Comparison of ENCODE assay signal across 23 mouse cellular contexts in the genomic region with DNA sequence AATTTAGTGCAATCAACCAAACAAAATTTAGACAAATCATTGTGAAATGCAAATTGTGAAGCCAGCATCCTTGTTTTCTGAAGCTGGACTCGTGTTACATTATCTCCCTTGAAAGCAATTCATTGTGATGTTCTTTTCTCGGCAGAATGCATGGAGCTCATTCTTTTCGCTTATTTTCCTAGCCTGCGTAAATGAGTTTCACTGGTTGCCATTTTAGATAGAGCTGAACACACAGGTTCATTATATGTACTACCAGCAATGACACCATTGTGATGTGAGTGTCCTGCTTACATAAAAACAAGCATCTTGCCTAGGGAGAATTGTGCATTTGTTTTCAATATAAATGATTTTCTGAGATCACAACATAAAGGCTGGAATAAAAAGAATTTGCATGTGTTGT.
DNase-seq lines count a peak whose midpoint lies in the region; ATAC-seq and TF ChIP-seq lines count a peak whose summit lies in the region.
"Had no signal": no experiment of that assay in that cellular context is flagged by ENCODE, and none has a peak within 500 bp of the region (broad histone marks: within the 10 kb centered on the region; RNA-seq: fewer than 3 reads in every experiment).

No protein-coding gene starts in this region.

- H3K27me3 ChIP-seq in midbrain, embryonic 12.5 days: no peaks in the 10 kb centered on the region
- no peaks in the 10 kb centered on the region for H3K27me3 ChIP-seq in midbrain, embryonic 10.5 days (ENCODE audit: low read depth, poor library complexity, severe bottlenecking)
- no peaks in the 10 kb centered on the region for H3K27me3 ChIP-seq in forebrain, embryonic 16.5 days (replicated peaks; ENCODE audit: control insufficient read depth, insufficient read depth, low read length)
- no peaks in the 10 kb centered on the region for H3K27me3 ChIP-seq in hindbrain, embryonic 14.5 days (ENCODE audit: control insufficient read depth, insufficient read depth, low read length)
- H3K27me3 ChIP-seq in midbrain, postnatal 0 days (ENCODE audit: insufficient read depth, low read length): no peaks in the 10 kb centered on the region
- H3K27me3 ChIP-seq: embryonic facial prominence, embryonic 12.5 days; heart, embryonic 15.5 days; liver, embryonic 15.5 days; lung, embryonic 15.5 days; stomach, embryonic 15.5 days had no signal

- 41% methylated on average over 4 of the region's 4 CpGs for WGBS in midbrain, embryonic 12.5 days
- WGBS in midbrain, embryonic 10.5 days: 67% methylated on average over 4 of the region's 4 CpGs
- WGBS in forebrain, embryonic 16.5 days: 19% methylated on average over 4 of the region's 4 CpGs
- WGBS in hindbrain, embryonic 14.5 days: 22% methylated on average over 4 of the region's 4 CpGs
- 43% methylated on average over 4 of the region's 4 CpGs for WGBS in midbrain, postnatal 0 days

- no peak overlapping the region for H3K4me3 ChIP-seq in midbrain, embryonic 12.5 days
- H3K4me3 ChIP-seq in midbrain, embryonic 10.5 days: no peak overlapping the region
- H3K4me3 ChIP-seq in forebrain, embryonic 16.5 days (replicated peaks; ENCODE audit: low read length): no peak overlapping the region
- no peak overlapping the region for H3K4me3 ChIP-seq in hindbrain, embryonic 14.5 days (replicated peaks; ENCODE audit: low read length)
- H3K4me3 ChIP-seq in midbrain, postnatal 0 days (ENCODE audit: low read depth, low read length): no peak overlapping the region
- H3K4me3 ChIP-seq: embryonic facial prominence, embryonic 12.5 days; gastrocnemius, adult 2 months; heart, embryonic 15.5 days; limb, embryonic 10.5 days; liver, embryonic 15.5 days; lung, embryonic 15.5 days; stomach, embryonic 15.5 days had no signal

- no peak for DNase-seq in midbrain, embryonic 10.5 days (ENCODE audit: low spot score)
- DNase-seq in hindbrain, embryonic 14.5 days (ENCODE audit: low spot score): peak; percentile 41
- DNase-seq in midbrain, postnatal 0 days (ENCODE audit: low spot score): peak; percentile 4
- DNase-seq in spleen, adult 12 weeks (ENCODE audit: low spot score): no peak
- DNase-seq: adrenal gland, adult 2 months; cerebellum, adult 2 months; cerebellum, postnatal 25 days; gastrocnemius, adult 2 months; heart, postnatal 36 days; kidney, adult 2 months; kidney, postnatal 10 days; liver; lung, postnatal 4 days; thymus, postnatal 36 days had no signal

- H3K9me3 ChIP-seq in midbrain, embryonic 12.5 days: no peaks in the 10 kb centered on the region
- H3K9me3 ChIP-seq in midbrain, embryonic 10.5 days (replicated peaks): no peaks in the 10 kb centered on the region
- H3K9me3 ChIP-seq in forebrain, embryonic 16.5 days (ENCODE audit: control insufficient read depth, low read length): no peaks in the 10 kb centered on the region
- no peaks in the 10 kb centered on the region for H3K9me3 ChIP-seq in hindbrain, embryonic 14.5 days (ENCODE audit: control insufficient read depth, low read length)
- H3K9me3 ChIP-seq in midbrain, postnatal 0 days (ENCODE audit: low read length): no peaks in the 10 kb centered on the region
- H3K9me3 ChIP-seq: embryonic facial prominence, embryonic 12.5 days; heart, embryonic 15.5 days; limb, embryonic 10.5 days; liver, embryonic 15.5 days; lung, embryonic 15.5 days; stomach, embryonic 15.5 days had no signal

- H3K27ac ChIP-seq in midbrain, embryonic 12.5 days (replicated peaks): 0 out of 2 replicates have a peak overlapping the region, but pooled peaks have one; percentile 22
- H3K27ac ChIP-seq in midbrain, embryonic 10.5 days (replicated peaks): no peak overlapping the region
- H3K27ac ChIP-seq in forebrain, embryonic 16.5 days (ENCODE audit: low read length): no peak overlapping the region
- H3K27ac ChIP-seq in hindbrain, embryonic 14.5 days: peak overlapping the region; percentile 56
- H3K27ac ChIP-seq in midbrain, postnatal 0 days (ENCODE audit: low read depth, low read length): no peak overlapping the region
- H3K27ac ChIP-seq: embryonic facial prominence, embryonic 12.5 days; gastrocnemius, adult 2 months; heart, embryonic 15.5 days; limb, embryonic 10.5 days; liver, embryonic 15.5 days; lung, embryonic 15.5 days; stomach, embryonic 15.5 days had no signal

- no peak for ATAC-seq in midbrain, embryonic 12.5 days (ENCODE audit: low FRiP score, low read depth)
- peak; percentile 36; the same call in 1 of the 2 replicates for ATAC-seq in forebrain, embryonic 16.5 days
- ATAC-seq in hindbrain, embryonic 14.5 days (ENCODE audit: low FRiP score): no peak
- ATAC-seq in midbrain, postnatal 0 days (ENCODE audit: low FRiP score): no peak
- ATAC-seq in monocyte, adult 5-6 weeks (replicated peaks; ENCODE audit: insufficient number of reproducible peaks, low FRiP score, low TSS enrichment, poor library complexity, severe bottlenecking): no peak

- no peak for TF ChIP-seq CTCF in midbrain, postnatal 0 days (IDR thresholded peaks at IDR 0.05)

- H3K4me2 ChIP-seq in midbrain, embryonic 12.5 days (replicated peaks): no peak overlapping the region
- H3K4me2 ChIP-seq in forebrain, embryonic 16.5 days (ENCODE audit: low read length): no peak overlapping the region
- no peak overlapping the region for H3K4me2 ChIP-seq in hindbrain, embryonic 14.5 days (replicated peaks)
- H3K4me2 ChIP-seq in midbrain, postnatal 0 days (ENCODE audit: low read depth, low read length, poor library complexity, severe bottlenecking): no peak overlapping the region
- H3K4me2 ChIP-seq: embryonic facial prominence, embryonic 12.5 days; heart, embryonic 15.5 days; liver, embryonic 15.5 days; lung, embryonic 15.5 days; stomach, embryonic 15.5 days had no signal

- H3K36me3 ChIP-seq in midbrain, embryonic 12.5 days: no peaks in the 10 kb centered on the region
- no peaks in the 10 kb centered on the region for H3K36me3 ChIP-seq in midbrain, embryonic 10.5 days
- no peaks in the 10 kb centered on the region for H3K36me3 ChIP-seq in forebrain, embryonic 16.5 days (ENCODE audit: control insufficient read depth, insufficient read depth)
- H3K36me3 ChIP-seq in hindbrain, embryonic 14.5 days (replicated peaks; ENCODE audit: control insufficient read depth, insufficient read depth): no peaks in the 10 kb centered on the region
- H3K36me3 ChIP-seq in midbrain, postnatal 0 days (ENCODE audit: insufficient read depth, low read length): no peaks in the 10 kb centered on the region
- H3K36me3 ChIP-seq: embryonic facial prominence, embryonic 12.5 days; heart, embryonic 15.5 days; limb, embryonic 10.5 days; liver, embryonic 15.5 days; lung, embryonic 15.5 days; stomach, embryonic 15.5 days had no signal

- H3K9ac ChIP-seq in midbrain, embryonic 12.5 days (replicated peaks): no peak overlapping the region
- H3K9ac ChIP-seq in forebrain, embryonic 16.5 days (replicated peaks; ENCODE audit: low read depth, low read length): no peak overlapping the region
- no peak overlapping the region for H3K9ac ChIP-seq in hindbrain, embryonic 14.5 days
- H3K9ac ChIP-seq in midbrain, postnatal 0 days (replicated peaks; ENCODE audit: low read length, poor library complexity, severe bottlenecking): no peak overlapping the region
- H3K9ac ChIP-seq: embryonic facial prominence, embryonic 12.5 days; heart, embryonic 15.5 days; liver, embryonic 15.5 days; lung, embryonic 15.5 days; stomach, embryonic 15.5 days had no signal

- peaks cover 4% of the 10 kb centered on the region; the same call in 1 of the 2 replicates for H3K4me1 ChIP-seq in midbrain, embryonic 12.5 days
- peaks cover under 1% of the 10 kb centered on the region; the same call in 1 of the 2 replicates for H3K4me1 ChIP-seq in midbrain, embryonic 10.5 days
- peaks cover 3% of the 10 kb centered on the region; the same call in 1 of the 2 replicates for H3K4me1 ChIP-seq in forebrain, embryonic 16.5 days (replicated peaks; ENCODE audit: control insufficient read depth, insufficient read depth, low read length)
- peaks cover 15% of the 10 kb centered on the region for H3K4me1 ChIP-seq in hindbrain, embryonic 14.5 days (replicated peaks; ENCODE audit: control insufficient read depth, insufficient read depth, low read length)
- no peaks in the 10 kb centered on the region for H3K4me1 ChIP-seq in midbrain, postnatal 0 days (ENCODE audit: insufficient read depth, low read length)
- H3K4me1 ChIP-seq: embryonic facial prominence, embryonic 12.5 days; heart, embryonic 15.5 days; limb, embryonic 10.5 days; liver, embryonic 15.5 days; lung, embryonic 15.5 days; stomach, embryonic 15.5 days had no signal

Comparison
In these comparisons a context has a peak if more than half of its experiments do, and no peak if none do; other contexts are left out.
1. H3K27ac ChIP-seq: peak in midbrain, embryonic 12.5 days (single experiment) and hindbrain, embryonic 14.5 days (single experiment); none in midbrain, embryonic 10.5 days (single experiment), forebrain, embryonic 16.5 days (single experiment) and midbrain, postnatal 0 days (single experiment).
2. DNase-seq: peak in hindbrain, embryonic 14.5 days (single experiment) and midbrain, postnatal 0 days (single experiment); none in midbrain, embryonic 10.5 days (single experiment) and spleen, adult 12 weeks (single experiment).